Mouse (Mus musculus) adrenal gland, postnatal 36 days (tissue): ENCODE measurements at regions not wholly inside any gene's neighbourhood (a gene's known extent, or its start where the extent isn't known, plus 50 kb on each side); places are given as distances from the start of the nearest gene placed in this dataset.

Experiments used
- DNase-seq, 2 experiments: peaks; one replicate each; pipeline ENCODE4 v3.0.0; 2021; ENCODE audit warnings: mixed read lengths in 1 of 2

- DNase-seq: no peak
Measured at GRCm38 (mm10) chr3:70216096-70216495, 208.7 kb downstream of the Otol1 start.

- no peak for DNase-seq
Measured at GRCm38 (mm10) chr3:70218757-70219360, 211.4 kb downstream of the Otol1 start.

GRCm38 (mm10) chr3:70223443-70224065, 216.1 kb downstream of the Otol1 start:
- DNase-seq: no peak

GRCm38 (mm10) chr3:70224846-70225245, 217.4 kb downstream of the Otol1 start:
- no peak for DNase-seq

- DNase-seq: no peak
Measured at GRCm38 (mm10) chr3:70227165-70227564, 219.8 kb downstream of the Otol1 start.

- no peak for DNase-seq
Measured at GRCm38 (mm10) chr3:70248655-70249054, 241.2 kb downstream of the Otol1 start.

- no peak for DNase-seq
Measured at GRCm38 (mm10) chr3:70249922-70250321, 242.5 kb downstream of the Otol1 start.

GRCm38 (mm10) chr3:70250733-70251132, 243.3 kb downstream of the Otol1 start:
- no peak for DNase-seq

- no peak for DNase-seq
Measured at GRCm38 (mm10) chr3:70263318-70263717, 255.9 kb downstream of the Otol1 start.

- DNase-seq: no peak
Measured at GRCm38 (mm10) chr3:70288590-70289388, 281.4 kb downstream of the Otol1 start.

- no peak for DNase-seq
Measured at GRCm38 (mm10) chr3:70307556-70307955, 300.1 kb downstream of the Otol1 start.

- no peak for DNase-seq
Measured at GRCm38 (mm10) chr3:70308061-70308461, 300.6 kb downstream of the Otol1 start.

- no peak for DNase-seq
Measured at GRCm38 (mm10) chr3:70309304-70309703, 301.9 kb downstream of the Otol1 start.

- DNase-seq: no peak
Measured at GRCm38 (mm10) chr3:70311055-70311454, 303.6 kb downstream of the Otol1 start.

- DNase-seq: no peak
Measured at GRCm38 (mm10) chr3:70312034-70312433, 304.6 kb downstream of the Otol1 start.

GRCm38 (mm10) chr3:70313119-70313868, 305.9 kb downstream of the Otol1 start:
- DNase-seq: no peak

GRCm38 (mm10) chr3:70314239-70314638, 306.8 kb downstream of the Otol1 start:
- no peak for DNase-seq

GRCm38 (mm10) chr3:70318377-70318776, 311.0 kb downstream of the Otol1 start:
- DNase-seq: no peak

GRCm38 (mm10) chr3:70319139-70319538, 311.7 kb downstream of the Otol1 start:
- DNase-seq: no peak

- DNase-seq: no peak
Measured at GRCm38 (mm10) chr3:70321161-70321657, 313.8 kb downstream of the Otol1 start.

GRCm38 (mm10) chr3:70324692-70325091, 317.3 kb downstream of the Otol1 start:
- no peak for DNase-seq
